Mouse (Mus musculus): ENCODE data around the gene Atp12a. TPM values are rescaled to one million over a fixed set of nuclear protein-coding genes. Genes with fewer than 3 reads are reported as not detected.
A peak's percentile ranks its signal among the peaks of the same experiment; 100 is the strongest.

Gene Atp12a
- polyA plus RNA-seq, 1 experiment from 2014 or later: not detected

- no peak overlapping the region for H3K4me3 ChIP-seq
- no peaks in the 10 kb centered on the region for H3K36me3 ChIP-seq
- no peak overlapping the region for H3K27ac ChIP-seq
- no peaks in the 10 kb centered on the region for H3K9me3 ChIP-seq
- DNase-seq (ENCODE audit: low spot score): peak; percentile 87
- 0 out of 2 replicates have a peak, but pooled peaks cover 17% of the 10 kb centered on the region for H3K27me3 ChIP-seq (ENCODE audit: insufficient read depth, poor library complexity, severe bottlenecking)
- WGBS: 22% methylated on average over 17 of the region's 17 CpGs
- H3K4me1 ChIP-seq: peaks cover 5% of the 10 kb centered on the region; the same call in 1 of the 2 replicates
Measured at GRCm38 (mm10) chr14:56351959-56352660, 12.8 kb upstream of the Atp12a start.

GRCm38 (mm10) chr14:56354803-56355202 lies 10.1 kb upstream of the Atp12a start:
- no peak overlapping the region for H3K4me3 ChIP-seq
- H3K27ac ChIP-seq: no peak overlapping the region
- WGBS: 71% methylated on average over 3 of the region's 3 CpGs
- H3K27me3 ChIP-seq (ENCODE audit: insufficient read depth, poor library complexity, severe bottlenecking): 0 out of 2 replicates have a peak, but pooled peaks cover 10% of the 10 kb centered on the region
- H3K36me3 ChIP-seq: no peaks in the 10 kb centered on the region
- no peak for DNase-seq (ENCODE audit: low spot score)
- no peaks in the 10 kb centered on the region for H3K9me3 ChIP-seq
- H3K4me1 ChIP-seq: peaks cover 5% of the 10 kb centered on the region; the same call in 1 of the 2 replicates

GRCm38 (mm10) chr14:56355396-56355795 lies 9.5 kb upstream of the Atp12a start:
- H3K36me3 ChIP-seq: no peaks in the 10 kb centered on the region
- WGBS: 63% methylated on average over 8 of the region's 8 CpGs
- no peaks in the 10 kb centered on the region for H3K9me3 ChIP-seq
- H3K27me3 ChIP-seq (ENCODE audit: insufficient read depth, poor library complexity, severe bottlenecking): peaks cover 4% of the 10 kb centered on the region; the same call in 1 of the 2 replicates
- no peak overlapping the region for H3K4me3 ChIP-seq
- H3K4me1 ChIP-seq: peaks cover 5% of the 10 kb centered on the region; the same call in 1 of the 2 replicates
- no peak overlapping the region for H3K27ac ChIP-seq
- no peak for DNase-seq (ENCODE audit: low spot score)

DNA sequence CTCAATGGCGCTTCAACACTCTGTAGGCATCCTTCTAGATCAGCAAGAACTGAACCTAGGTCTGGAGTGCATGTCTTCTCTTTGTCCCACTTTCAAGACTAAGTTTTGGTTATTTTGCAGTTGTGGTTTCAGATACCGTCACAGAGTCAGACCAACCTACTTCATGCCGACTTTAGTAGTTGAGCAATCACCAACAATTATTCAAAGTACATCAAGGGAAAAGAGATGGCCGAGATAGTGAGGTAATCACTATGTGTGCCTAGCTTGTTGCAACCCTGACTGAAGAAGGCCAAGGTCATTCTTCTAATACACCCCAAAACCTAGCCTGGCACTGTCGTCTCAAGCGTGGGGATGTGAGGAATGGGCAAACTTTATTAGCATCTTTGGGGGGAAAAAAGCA lies 8.7 kb upstream of the Atp12a start:
- H3K36me3 ChIP-seq: no peaks in the 10 kb centered on the region
- WGBS: 84% methylated on average over 6 of the region's 6 CpGs
- no peak for DNase-seq (ENCODE audit: low spot score)

DNA sequence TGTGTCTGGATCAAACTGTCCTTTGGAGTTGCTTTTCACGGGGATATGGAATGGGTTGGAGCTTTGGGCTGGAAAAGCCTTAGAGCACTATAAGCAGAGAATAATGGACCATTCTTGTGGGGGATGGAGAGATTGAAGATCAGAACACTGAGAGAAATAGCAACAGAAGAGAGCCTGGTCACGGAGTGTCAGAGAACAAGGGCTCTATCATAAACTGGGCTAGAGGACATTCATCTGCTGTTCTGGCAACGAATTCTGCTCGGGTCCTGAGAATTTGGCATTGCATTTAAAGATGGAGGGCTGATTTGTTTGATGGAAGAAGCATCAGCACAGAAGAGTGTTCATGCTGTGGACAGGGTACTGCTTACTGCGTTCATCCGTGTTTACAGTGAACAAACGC lies 6.4 kb upstream of the Atp12a start:
- WGBS: 87% methylated on average over 7 of the region's 7 CpGs
- H3K36me3 ChIP-seq: no peaks in the 10 kb centered on the region
- peaks cover 16% of the 10 kb centered on the region for H3K27me3 ChIP-seq (ENCODE audit: insufficient read depth, poor library complexity, severe bottlenecking)
- H3K9me3 ChIP-seq: no peaks in the 10 kb centered on the region
- no peak for DNase-seq (ENCODE audit: low spot score)
- no peaks in the 10 kb centered on the region for H3K4me1 ChIP-seq
- no peak overlapping the region for H3K4me3 ChIP-seq
- H3K27ac ChIP-seq: no peak overlapping the region

More for the DNA sequence above, 8.7 kb upstream of the Atp12a start:
- no peak overlapping the region for H3K4me3 ChIP-seq
- no peak overlapping the region for H3K27ac ChIP-seq
- H3K9me3 ChIP-seq: no peaks in the 10 kb centered on the region
- H3K4me1 ChIP-seq: peaks cover 5% of the 10 kb centered on the region; the same call in 1 of the 2 replicates
- H3K27me3 ChIP-seq (ENCODE audit: insufficient read depth, poor library complexity, severe bottlenecking): no peaks in the 10 kb centered on the region; the same call in 1 of the 2 replicates

DNA sequence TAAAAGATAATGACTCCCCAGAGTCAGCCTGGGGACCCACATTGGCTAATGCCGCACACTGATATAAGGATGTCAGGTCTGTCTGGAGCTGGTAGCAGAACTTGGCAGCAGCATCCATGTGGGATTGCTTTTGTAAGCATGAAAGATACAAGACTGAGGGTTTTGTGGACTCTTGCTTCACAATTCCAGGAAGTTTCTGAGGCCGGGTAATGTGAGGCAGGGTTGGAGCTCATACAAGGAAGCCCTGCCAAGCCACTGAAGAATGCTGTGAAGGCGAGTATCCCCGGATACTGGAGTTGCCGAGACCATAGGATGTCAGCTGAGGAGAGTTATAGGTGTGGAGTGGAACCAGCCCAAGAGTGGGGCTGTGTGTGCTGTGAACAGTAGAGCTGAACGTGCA lies 5.7 kb upstream of the Atp12a start:
- Histone ChIP-seq H3K36me3 (no peaks in the 10 kb centered on the region), H3K27ac (no peak overlapping the region), H3K4me1 (no peaks in the 10 kb centered on the region), H3K4me3 (no peak overlapping the region), H3K27me3 (ENCODE audit: insufficient read depth, poor library complexity, severe bottlenecking) (peaks cover 23% of the 10 kb centered on the region), H3K9me3 (no peaks in the 10 kb centered on the region)
- whole genome bisulfite sequencing: 71% methylated on average over 6 of the region's 6 CpGs
- no peak for DNase-seq (ENCODE audit: low spot score)

GRCm38 (mm10) chr14:56365292-56365691 lies 424 bp downstream of the Atp12a start:
- Histone ChIP-seq H3K27ac (no peak overlapping the region), H3K4me3 (peak overlapping the region; percentile 59), H3K36me3 (no peaks in the 10 kb centered on the region), H3K27me3 (ENCODE audit: insufficient read depth, poor library complexity, severe bottlenecking) (peaks cover 67% of the 10 kb centered on the region), H3K9me3 (no peaks in the 10 kb centered on the region), H3K4me1 (peaks cover 6% of the 10 kb centered on the region)
- DNase-seq (ENCODE audit: low spot score): no peak
- 24% methylated on average over 8 of the region's 8 CpGs for WGBS

- H3K27me3 ChIP-seq (ENCODE audit: insufficient read depth, poor library complexity, severe bottlenecking): peaks cover 70% of the 10 kb centered on the region
- no peak overlapping the region for H3K27ac ChIP-seq
- H3K9me3 ChIP-seq: no peaks in the 10 kb centered on the region
- peaks cover 6% of the 10 kb centered on the region for H3K4me1 ChIP-seq
- H3K4me3 ChIP-seq: no peak overlapping the region
- 26% methylated on average over 15 of the region's 15 CpGs for WGBS
- no peak for DNase-seq (ENCODE audit: low spot score)
- no peaks in the 10 kb centered on the region for H3K36me3 ChIP-seq
Measured at GRCm38 (mm10) chr14:56366712-56367111, 1.8 kb downstream of the Atp12a start.

DNA sequence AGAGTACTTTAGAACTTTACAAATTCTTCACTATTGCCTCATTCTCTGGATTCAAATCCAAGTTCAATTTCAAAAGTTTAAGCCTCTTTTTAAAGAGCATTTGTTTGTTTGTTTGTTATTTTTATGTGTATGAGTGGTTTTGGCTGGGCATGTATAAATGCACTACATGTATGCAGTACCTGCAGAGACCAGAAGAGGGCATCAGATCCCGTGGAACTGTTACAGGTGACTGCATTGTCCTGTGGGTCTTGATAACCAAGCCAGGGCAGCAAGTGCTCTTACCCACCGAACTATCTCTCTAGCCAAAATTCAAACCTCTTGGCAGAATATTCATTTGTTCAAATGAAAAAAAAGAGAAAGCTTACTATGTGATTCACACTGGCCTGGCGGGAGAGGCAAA lies 4.0 kb downstream of the Atp12a start:
- peaks cover 6% of the 10 kb centered on the region for H3K4me1 ChIP-seq
- H3K4me3 ChIP-seq: no peak overlapping the region
- no peaks in the 10 kb centered on the region for H3K36me3 ChIP-seq
- no peak for DNase-seq (ENCODE audit: low spot score)
- H3K9me3 ChIP-seq: no peaks in the 10 kb centered on the region
- no peak overlapping the region for H3K27ac ChIP-seq
- peaks cover 49% of the 10 kb centered on the region for H3K27me3 ChIP-seq (ENCODE audit: insufficient read depth, poor library complexity, severe bottlenecking)
- WGBS: 58% methylated on average over 3 of the region's 3 CpGs

GRCm38 (mm10) chr14:56375731-56376130 lies 10.9 kb downstream of the Atp12a start:
- no peaks in the 10 kb centered on the region for H3K36me3 ChIP-seq
- H3K4me3 ChIP-seq: no peak overlapping the region
- H3K27me3 ChIP-seq (ENCODE audit: insufficient read depth, poor library complexity, severe bottlenecking): 0 out of 2 replicates have a peak, but pooled peaks cover 8% of the 10 kb centered on the region
- no peaks in the 10 kb centered on the region for H3K9me3 ChIP-seq
- DNase-seq (ENCODE audit: low spot score): peak; percentile 89
- H3K27ac ChIP-seq: no peak overlapping the region
- peaks cover 6% of the 10 kb centered on the region; the same call in 1 of the 2 replicates for H3K4me1 ChIP-seq
- 1% methylated on average over 6 of the region's 6 CpGs for WGBS

DNA sequence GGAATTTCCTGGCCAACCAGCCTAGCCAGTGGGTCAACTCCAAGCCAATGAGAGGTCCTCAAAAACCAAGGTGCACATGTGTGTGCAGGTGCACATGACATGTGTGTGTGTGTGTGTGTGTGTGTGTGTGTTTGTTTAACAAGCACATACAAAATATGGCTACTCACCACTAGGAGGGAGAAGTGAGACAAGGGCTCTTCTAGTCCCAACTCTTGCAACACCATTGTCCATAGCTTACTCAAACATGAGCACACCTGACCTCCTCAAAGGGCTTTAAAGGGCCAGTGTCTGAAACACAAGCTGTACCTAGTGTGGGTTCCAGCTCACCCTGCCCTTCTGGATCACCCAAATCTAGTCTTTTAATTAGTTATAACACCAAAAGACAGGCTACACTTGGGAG lies 12.9 kb downstream of the Atp12a start:
- no peaks in the 10 kb centered on the region for H3K9me3 ChIP-seq
- no peak for DNase-seq (ENCODE audit: low spot score)
- H3K27ac ChIP-seq: no peak overlapping the region
- 0 out of 2 replicates have a peak, but pooled peaks cover 6% of the 10 kb centered on the region for H3K27me3 ChIP-seq (ENCODE audit: insufficient read depth, poor library complexity, severe bottlenecking)
- H3K36me3 ChIP-seq: no peaks in the 10 kb centered on the region
- peaks cover 6% of the 10 kb centered on the region; the same call in 1 of the 2 replicates for H3K4me1 ChIP-seq
- no peak overlapping the region for H3K4me3 ChIP-seq

DNA sequence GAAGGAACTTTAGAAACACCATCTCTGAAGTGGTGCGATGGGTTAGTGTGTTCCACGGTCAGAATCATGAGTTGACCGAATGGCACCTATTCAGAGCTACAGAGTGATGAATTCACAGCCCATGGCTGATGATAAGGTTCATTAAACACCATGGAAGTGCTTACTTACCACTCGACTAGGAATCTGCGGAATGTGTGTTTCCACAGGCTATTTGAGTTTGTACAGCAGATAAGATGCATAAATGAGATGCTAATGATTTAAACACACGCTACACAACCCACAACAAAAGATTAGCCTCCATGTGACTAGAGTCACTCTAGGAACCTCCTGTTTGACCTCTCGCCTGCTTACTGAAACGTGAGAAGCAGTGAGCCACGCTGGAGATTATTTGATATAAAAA lies 14.5 kb downstream of the Atp12a start:
- Histone ChIP-seq H3K9me3 (no peaks in the 10 kb centered on the region), H3K4me1 (peaks cover 6% of the 10 kb centered on the region; the same call in 1 of the 2 replicates), H3K27ac (no peak overlapping the region), H3K27me3 (ENCODE audit: insufficient read depth, poor library complexity, severe bottlenecking) (0 out of 2 replicates have a peak, but pooled peaks cover 5% of the 10 kb centered on the region), H3K4me3 (no peak overlapping the region), H3K36me3 (no peaks in the 10 kb centered on the region)
- whole genome bisulfite sequencing: 61% methylated on average over 9 of the region's 9 CpGs
- DNase-seq (ENCODE audit: low spot score): no peak

DNA sequence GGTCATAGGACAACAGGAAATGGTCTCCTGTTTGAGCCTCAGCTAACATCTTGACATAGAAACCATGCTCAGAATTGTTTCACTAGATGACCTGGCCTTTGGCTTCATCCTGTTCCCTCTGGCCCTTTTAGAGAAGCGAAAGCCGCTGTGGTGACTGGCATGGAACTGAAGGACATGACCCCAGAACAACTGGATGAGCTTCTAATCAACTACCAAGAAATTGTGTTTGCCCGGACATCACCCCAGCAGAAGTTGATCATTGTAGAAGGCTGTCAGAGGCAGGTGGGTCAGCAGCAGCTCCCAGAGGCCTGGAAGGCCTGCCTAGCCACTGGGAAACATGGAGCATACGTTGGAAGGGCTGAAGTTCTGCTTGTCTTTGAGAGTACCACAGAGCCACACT lies 17.5 kb downstream of the Atp12a start:
- no peak for DNase-seq (ENCODE audit: low spot score)
- H3K4me1 ChIP-seq: peaks cover 6% of the 10 kb centered on the region; the same call in 1 of the 2 replicates
- WGBS: 78% methylated on average over 4 of the region's 4 CpGs
- H3K9me3 ChIP-seq: no peaks in the 10 kb centered on the region
- H3K36me3 ChIP-seq: no peaks in the 10 kb centered on the region
- no peaks in the 10 kb centered on the region for H3K27me3 ChIP-seq (ENCODE audit: insufficient read depth, poor library complexity, severe bottlenecking)
- H3K4me3 ChIP-seq: no peak overlapping the region
- H3K27ac ChIP-seq: no peak overlapping the region

Data from heart, embryonic 10.5 days (tissue).